Mouse (Mus musculus) hindbrain, embryonic 10.5 days (tissue): Measurements from ENCODE around the gene Hfe2. TPM values are rescaled to one million over a fixed set of nuclear protein-coding genes. Genes with fewer than 3 reads are reported as not detected.

ENCODE experiments used
- polyA plus RNA-seq: library from polyadenylated mRNA; unstranded; fragments of >200 nt; fragmentation: Nextera tagmentation; extraction: Ambion mirVana; gene quantifications from 2 replicates; pipeline ENCODE4 v1.2.1, GENCODE M21; 2016

The Hfe2 gene
- polyA plus RNA-seq, 1 experiment from 2014 or later, result 0.89 TPM

Other genes with a start within 250 kb of the Hfe2 start
- 1.7 and 1.9 TPM in 2 replicates for gene Fcgr1, start 231.2 kb upstream of the Hfe2 start, polyA plus RNA-seq
- gene BC107364, start 72.9 kb upstream of the Hfe2 start, polyA plus RNA-seq, result 0.25 TPM in 1 of 2 replicates, not detected in the other
- 36.3 and 38.1 TPM in 2 replicates for gene Txnip, start 32.8 kb downstream of the Hfe2 start, polyA plus RNA-seq
- gene Gm16253, start 51.8 kb downstream of the Hfe2 start, polyA plus RNA-seq, result 0.55 and 0.93 TPM in 2 replicates
- 25.3 and 29.4 TPM in 2 replicates for gene Polr3gl, start 69.0 kb downstream of the Hfe2 start, polyA plus RNA-seq
- 0.92 and 1.5 TPM in 2 replicates for gene Ankrd34a, start 71.5 kb downstream of the Hfe2 start, polyA plus RNA-seq
- gene Lix1l, start 76.0 kb downstream of the Hfe2 start, polyA plus RNA-seq, result 5.4 and 5.5 TPM in 2 replicates
- 185 and 210 TPM in 2 replicates for gene Rbm8a, start 104.8 kb downstream of the Hfe2 start, polyA plus RNA-seq
- 39.3 and 41.8 TPM in 2 replicates for gene Pex11b, start 110.2 kb downstream of the Hfe2 start, polyA plus RNA-seq
- 0.06 and 0.13 TPM in 2 replicates for gene Gm42957, start 110.3 kb downstream of the Hfe2 start, polyA plus RNA-seq
- 0.31 and 0.35 TPM in 2 replicates for gene Itga10, start 120.4 kb downstream of the Hfe2 start, polyA plus RNA-seq
- gene Ankrd35, start 145.0 kb downstream of the Hfe2 start, polyA plus RNA-seq, result 0.10 and 0.16 TPM in 2 replicates
- 46.2 and 48.3 TPM in 2 replicates for gene Pias3, start 171.2 kb downstream of the Hfe2 start, polyA plus RNA-seq
- gene Nudt17, start 183.4 kb downstream of the Hfe2 start, polyA plus RNA-seq, result 17.1 and 19.4 TPM in 2 replicates
- 44.4 and 45.3 TPM in 2 replicates for gene Polr3c, start 202.5 kb downstream of the Hfe2 start, polyA plus RNA-seq
- gene Rnf115, start 202.5 kb downstream of the Hfe2 start, polyA plus RNA-seq, result 63.8 and 64.2 TPM in 2 replicates